Mouse (Mus musculus): ENCODE data around the gene Inpp5b.

The Inpp5b gene

DNA sequence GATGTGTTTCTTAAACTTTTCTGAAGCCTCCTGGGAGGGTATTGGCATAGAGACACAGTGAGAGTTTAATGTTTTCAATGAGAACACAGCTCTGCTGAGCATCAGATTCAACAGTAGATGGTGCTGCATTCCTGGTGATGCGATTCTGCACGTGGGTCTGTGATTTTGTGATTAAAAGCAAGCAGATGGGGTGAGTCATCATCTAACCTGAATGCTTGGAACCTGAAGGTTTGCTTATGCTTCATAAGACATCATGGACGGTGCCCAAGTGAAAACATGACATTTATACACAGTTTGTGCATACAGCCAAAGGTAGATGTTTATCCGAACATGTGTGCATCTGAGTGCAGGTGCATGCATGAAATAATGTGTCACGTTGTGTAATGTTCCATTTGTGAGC, 29.0 kb downstream of the Inpp5b start:
- no peaks in the 10 kb centered on the region for H3K27me3 ChIP-seq (ENCODE audit: control insufficient read depth, insufficient read depth, low read length, poor library complexity, severe bottlenecking)
- H3K36me3 ChIP-seq (ENCODE audit: control insufficient read depth, insufficient read depth, low read length, poor library complexity, severe bottlenecking), result no peaks in the 10 kb centered on the region

DNA sequence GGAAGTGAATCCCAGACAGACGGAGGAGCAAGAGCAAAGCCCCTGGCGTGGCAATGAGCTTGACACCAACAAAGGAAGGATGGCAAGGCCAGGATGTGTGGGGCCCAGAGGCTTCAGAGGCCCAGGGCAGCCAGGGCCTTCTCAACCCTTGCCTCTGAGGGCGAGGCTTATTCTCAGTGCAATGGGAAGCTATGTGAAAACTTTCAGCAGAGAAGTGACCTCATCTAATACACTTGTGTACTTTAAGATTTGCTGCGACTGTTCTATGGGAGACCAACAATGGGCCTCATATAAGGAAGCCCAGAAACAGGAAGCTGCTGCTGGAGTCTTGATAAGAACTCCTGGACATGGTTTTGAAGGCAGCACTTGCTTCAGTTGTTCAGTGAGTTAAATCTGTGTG, 30.5 kb downstream of the Inpp5b start:
- H3K27me3 ChIP-seq (ENCODE audit: control insufficient read depth, insufficient read depth, low read length, poor library complexity, severe bottlenecking), result no peaks in the 10 kb centered on the region
- no peak for DNase-seq (ENCODE audit: low read depth, low spot score)
- no peaks in the 10 kb centered on the region for H3K36me3 ChIP-seq (ENCODE audit: control insufficient read depth, insufficient read depth, low read length, poor library complexity, severe bottlenecking)

More for the DNA sequence above, 29.0 kb downstream of the Inpp5b start:
- no peak for DNase-seq (ENCODE audit: low read depth, low spot score)

DNA sequence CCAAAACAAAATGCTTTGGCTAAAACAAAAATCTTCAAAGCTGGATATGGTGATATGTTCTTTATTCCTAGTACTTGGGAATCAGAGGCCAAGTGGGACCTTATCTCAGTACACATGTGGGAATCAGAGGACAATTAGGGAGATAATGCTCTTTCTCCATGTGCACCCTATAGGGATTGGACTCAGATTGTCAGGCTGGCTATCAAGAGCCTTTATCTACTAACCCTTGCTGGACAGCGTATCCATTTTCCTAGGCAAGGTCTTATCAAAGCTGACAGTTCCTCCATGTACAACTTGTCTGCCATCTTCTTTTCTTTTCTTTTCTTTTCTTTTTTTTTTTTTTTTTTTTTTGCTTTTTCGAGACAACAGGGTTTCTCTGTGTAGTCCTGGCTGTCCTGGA, 31.8 kb downstream of the Inpp5b start:
- no peak for DNase-seq (ENCODE audit: low read depth, low spot score)
- H3K36me3 ChIP-seq (ENCODE audit: control insufficient read depth, insufficient read depth, low read length, poor library complexity, severe bottlenecking), result no peaks in the 10 kb centered on the region; the same call in 1 of the 2 replicates

DNA sequence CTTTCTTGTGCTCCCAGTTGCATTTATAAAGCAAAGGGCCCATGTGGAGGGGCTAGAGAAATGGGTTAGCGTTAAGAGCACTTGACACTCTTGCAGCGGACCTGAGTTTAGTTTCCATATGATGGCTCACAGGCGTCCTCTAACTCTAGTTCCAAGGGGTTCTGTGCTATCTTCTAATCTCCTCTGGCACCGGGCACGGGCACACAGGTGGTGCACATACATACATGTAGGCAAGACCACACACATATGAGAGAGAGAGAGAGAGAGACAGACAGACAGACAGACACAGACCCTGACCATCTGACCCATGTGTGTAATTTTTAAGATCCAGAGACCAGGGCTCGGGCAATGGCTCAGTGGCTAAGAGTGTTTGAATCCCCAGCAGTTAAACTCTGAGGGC, 32.3 kb downstream of the Inpp5b start:
- no peaks in the 10 kb centered on the region for H3K27me3 ChIP-seq (ENCODE audit: control insufficient read depth, insufficient read depth, low read length, poor library complexity, severe bottlenecking)
- H3K36me3 ChIP-seq (ENCODE audit: control insufficient read depth, insufficient read depth, low read length, poor library complexity, severe bottlenecking), result no peaks in the 10 kb centered on the region; the same call in 1 of the 2 replicates
- DNase-seq (ENCODE audit: low read depth, low spot score), result no peak

More for the DNA sequence above, 31.8 kb downstream of the Inpp5b start:
- H3K27me3 ChIP-seq (ENCODE audit: control insufficient read depth, insufficient read depth, low read length, poor library complexity, severe bottlenecking), result no peaks in the 10 kb centered on the region

DNA sequence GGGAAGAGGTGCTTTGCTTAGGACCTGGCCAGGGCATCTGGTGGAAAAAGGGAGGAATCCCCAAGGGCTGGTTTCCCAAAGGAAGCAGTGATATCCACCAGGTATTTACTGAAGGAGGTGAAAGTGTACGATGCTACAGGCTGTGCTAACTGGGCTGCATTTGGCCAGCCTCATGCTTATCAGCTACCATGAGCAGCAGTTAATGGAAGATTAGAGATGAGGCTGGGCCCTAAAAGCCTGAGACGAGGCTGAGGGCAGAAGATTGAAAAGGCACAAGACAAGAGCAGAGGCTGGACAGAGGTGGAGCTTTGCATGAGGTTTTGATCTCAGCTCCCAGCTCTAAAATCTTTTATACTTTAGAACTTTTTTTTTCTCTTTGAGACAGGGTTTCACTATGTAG, 32.8 kb downstream of the Inpp5b start:
- H3K36me3 ChIP-seq (ENCODE audit: control insufficient read depth, insufficient read depth, low read length, poor library complexity, severe bottlenecking), result peaks cover 3% of the 10 kb centered on the region
- no peak for DNase-seq (ENCODE audit: low read depth, low spot score)
- H3K27me3 ChIP-seq (ENCODE audit: control insufficient read depth, insufficient read depth, low read length, poor library complexity, severe bottlenecking), result no peaks in the 10 kb centered on the region

DNA sequence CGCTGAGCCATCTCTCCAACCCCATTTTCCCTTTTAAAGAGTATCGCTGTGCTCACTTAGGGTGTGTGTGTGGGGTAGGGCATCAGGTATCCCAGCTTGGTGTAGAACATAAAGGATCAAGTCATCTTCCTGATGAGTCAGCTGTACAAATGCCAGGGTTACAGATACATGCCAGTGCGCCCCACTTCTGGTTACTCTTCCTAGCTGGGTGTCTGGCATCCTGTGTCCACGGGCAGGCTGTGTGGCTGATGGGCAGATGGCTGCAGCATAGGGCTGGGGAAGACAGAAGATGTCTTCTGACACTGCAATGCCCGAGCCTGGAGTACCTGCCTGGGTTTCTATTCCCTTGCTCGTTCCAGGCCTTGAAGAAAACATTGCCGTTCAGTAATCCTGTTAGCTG, 39.7 kb downstream of the Inpp5b start:
- H3K36me3 ChIP-seq (ENCODE audit: control insufficient read depth, insufficient read depth, low read length, poor library complexity, severe bottlenecking), result peaks cover 18% of the 10 kb centered on the region
- no peak for DNase-seq (ENCODE audit: low read depth, low spot score)
- no peaks in the 10 kb centered on the region for H3K27me3 ChIP-seq (ENCODE audit: control insufficient read depth, insufficient read depth, low read length, poor library complexity, severe bottlenecking)

DNA sequence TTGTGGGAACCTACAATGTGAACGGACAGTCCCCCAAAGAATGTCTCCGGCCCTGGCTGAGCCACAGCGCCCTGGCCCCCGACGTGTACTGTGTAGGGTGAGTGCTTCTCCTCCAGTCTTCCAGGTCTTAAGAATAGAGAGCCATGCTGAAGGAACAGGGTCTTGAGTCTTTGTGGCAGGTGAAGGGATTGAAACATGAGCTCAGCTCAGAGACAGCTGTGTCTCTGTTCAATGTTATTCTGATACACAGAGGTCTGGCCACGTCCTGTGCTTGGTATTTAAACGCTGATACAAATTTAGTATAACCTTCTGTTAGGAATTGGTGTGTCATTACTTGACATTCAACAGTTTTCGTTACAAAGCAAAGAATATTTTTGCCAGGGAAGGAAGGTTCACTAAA, 40.7 kb downstream of the Inpp5b start:
- no peaks in the 10 kb centered on the region for H3K27me3 ChIP-seq (ENCODE audit: control insufficient read depth, insufficient read depth, low read length, poor library complexity, severe bottlenecking)
- H3K36me3 ChIP-seq (ENCODE audit: control insufficient read depth, insufficient read depth, low read length, poor library complexity, severe bottlenecking), result peaks cover 23% of the 10 kb centered on the region
- no peak for DNase-seq (ENCODE audit: low read depth, low spot score)

- Histone ChIP-seq H3K36me3 (ENCODE audit: control insufficient read depth, insufficient read depth, low read length, poor library complexity, severe bottlenecking) (peaks cover 29% of the 10 kb centered on the region), H3K27me3 (ENCODE audit: control insufficient read depth, insufficient read depth, low read length, poor library complexity, severe bottlenecking) (no peaks in the 10 kb centered on the region)
- no peak for DNase-seq (ENCODE audit: low read depth, low spot score)
Observed at GRCm38 (mm10) chr4:124783937-124784336, 42.3 kb downstream of the Inpp5b start.

GRCm38 (mm10) chr4:124790013-124790412, 48.4 kb downstream of the Inpp5b start:
- no peak for DNase-seq (ENCODE audit: low read depth, low spot score)
- peaks cover 31% of the 10 kb centered on the region for H3K36me3 ChIP-seq (ENCODE audit: control insufficient read depth, insufficient read depth, low read length, poor library complexity, severe bottlenecking)
- H3K27me3 ChIP-seq (ENCODE audit: control insufficient read depth, insufficient read depth, low read length, poor library complexity, severe bottlenecking), result no peaks in the 10 kb centered on the region

GRCm38 (mm10) chr4:124792114-124792513, 50.5 kb downstream of the Inpp5b start:
- peaks cover 23% of the 10 kb centered on the region for H3K36me3 ChIP-seq (ENCODE audit: control insufficient read depth, insufficient read depth, low read length, poor library complexity, severe bottlenecking)
- no peaks in the 10 kb centered on the region for H3K27me3 ChIP-seq (ENCODE audit: control insufficient read depth, insufficient read depth, low read length, poor library complexity, severe bottlenecking)
- no peak for DNase-seq (ENCODE audit: low read depth, low spot score)

GRCm38 (mm10) chr4:124796141-124796540, 54.5 kb downstream of the Inpp5b start:
- Histone ChIP-seq H3K36me3 (ENCODE audit: control insufficient read depth, insufficient read depth, low read length, poor library complexity, severe bottlenecking) (peaks cover 11% of the 10 kb centered on the region), H3K27me3 (ENCODE audit: control insufficient read depth, insufficient read depth, low read length, poor library complexity, severe bottlenecking) (no peaks in the 10 kb centered on the region)
- DNase-seq (ENCODE audit: low read depth, low spot score), result no peak

GRCm38 (mm10) chr4:124796913-124797312, 55.3 kb downstream of the Inpp5b start:
- Histone ChIP-seq H3K27me3 (ENCODE audit: control insufficient read depth, insufficient read depth, low read length, poor library complexity, severe bottlenecking) (no peaks in the 10 kb centered on the region), H3K36me3 (ENCODE audit: control insufficient read depth, insufficient read depth, low read length, poor library complexity, severe bottlenecking) (peaks cover 11% of the 10 kb centered on the region)
- DNase-seq (ENCODE audit: low read depth, low spot score), result peak; percentile 6

DNA sequence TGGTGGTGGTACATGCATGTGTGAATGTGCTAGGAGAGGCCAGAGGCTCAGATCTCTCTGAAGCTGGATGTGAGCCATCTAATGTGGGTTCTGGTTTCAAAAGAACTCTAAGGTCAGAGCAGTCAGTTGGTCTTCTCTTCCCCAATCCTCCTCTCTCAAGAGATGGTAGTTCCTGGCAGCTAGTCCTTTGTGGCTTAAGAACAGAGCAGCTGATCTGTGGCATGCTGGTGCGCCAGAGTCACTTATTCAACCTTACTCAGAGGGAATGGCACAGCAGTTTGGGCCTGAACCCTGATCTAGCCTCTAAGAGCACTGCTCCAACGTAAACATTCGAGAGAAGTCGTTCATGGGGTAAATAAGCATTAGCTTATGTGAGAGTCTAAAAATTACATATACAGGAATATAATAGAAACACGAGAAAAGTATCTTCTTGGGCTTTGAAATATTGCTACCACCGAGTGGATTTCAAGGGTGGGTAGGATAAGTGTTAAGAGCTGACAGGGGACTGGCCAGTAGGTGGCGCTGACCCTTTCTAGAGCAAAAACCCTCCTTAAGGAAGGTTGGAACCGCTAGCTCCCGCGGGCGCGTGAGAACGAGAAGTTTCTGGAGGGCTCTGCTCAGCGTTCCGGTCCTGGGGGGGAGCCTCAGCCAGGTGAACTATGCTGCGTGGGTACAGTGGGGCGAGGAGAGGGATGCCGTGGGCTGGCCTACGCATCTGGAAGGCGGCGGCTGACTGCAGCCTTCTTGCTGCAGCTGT, 60.1 kb downstream of the Inpp5b start, which contains the start of gene Mtf1:
Gene Mtf1 (plus strand): TSS at position 553 of the 757 bp plus-strand sequence.
- Histone ChIP-seq H3K27me3 (ENCODE audit: control insufficient read depth, insufficient read depth, low read length, poor library complexity, severe bottlenecking) (no peaks in the 10 kb centered on the region), H3K36me3 (ENCODE audit: control insufficient read depth, insufficient read depth, low read length, poor library complexity, severe bottlenecking) (no peaks in the 10 kb centered on the region; the same call in none of the 2 replicates)
- peak; percentile 91 for DNase-seq (ENCODE audit: low read depth, low spot score)

DNA sequence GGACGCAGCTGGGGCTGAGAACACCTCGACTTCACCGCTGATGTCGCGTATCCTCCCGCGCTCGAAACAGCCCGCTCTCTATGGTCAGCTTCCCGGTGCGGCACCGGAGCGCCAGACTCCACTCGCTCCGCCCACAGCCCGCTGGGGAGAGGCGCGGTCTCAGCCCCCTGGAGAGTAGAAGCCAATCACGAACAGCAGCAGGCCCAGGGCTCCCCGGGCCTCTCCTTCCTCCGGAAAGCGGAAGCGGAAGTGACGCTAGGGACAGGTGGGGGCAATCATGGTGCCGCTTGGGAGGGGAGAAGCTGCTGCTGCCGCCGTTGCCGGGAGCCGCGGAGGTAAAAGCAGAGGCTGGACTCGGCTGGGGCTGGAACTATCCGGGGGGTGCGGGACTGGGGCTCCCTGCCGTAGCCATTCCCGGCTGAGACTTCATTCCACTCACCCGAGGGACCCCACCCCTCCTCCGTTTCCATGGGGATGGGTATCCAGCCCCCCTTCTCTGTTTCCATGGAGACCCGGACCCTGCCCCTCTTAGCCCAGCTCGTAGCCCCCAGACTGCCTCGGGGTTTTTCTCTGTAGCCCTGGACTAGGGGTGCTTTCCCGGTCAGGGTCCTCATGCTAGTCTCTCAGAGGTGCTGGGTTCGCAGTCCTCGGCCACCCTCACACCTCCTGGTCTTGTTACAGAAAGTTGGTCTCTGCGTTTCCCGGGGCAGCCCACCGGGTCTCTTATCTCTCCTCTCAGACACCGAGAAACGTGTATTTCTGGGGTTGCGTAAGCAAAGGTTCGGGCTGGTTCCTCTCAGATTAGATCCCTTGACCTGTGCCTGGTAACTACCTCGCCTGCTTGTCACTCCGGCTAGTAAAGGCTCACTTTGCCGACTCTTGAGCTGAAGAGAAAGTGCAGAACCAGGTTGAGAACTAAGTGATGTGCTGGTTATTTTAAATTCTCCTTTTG, 60.9 kb downstream of the Inpp5b start:
- peak; percentile 98 for DNase-seq (ENCODE audit: low read depth, low spot score)
- no peaks in the 10 kb centered on the region for H3K27me3 ChIP-seq (ENCODE audit: control insufficient read depth, insufficient read depth, low read length, poor library complexity, severe bottlenecking)
- no peaks in the 10 kb centered on the region; the same call in none of the 2 replicates for H3K36me3 ChIP-seq (ENCODE audit: control insufficient read depth, insufficient read depth, low read length, poor library complexity, severe bottlenecking)

DNA sequence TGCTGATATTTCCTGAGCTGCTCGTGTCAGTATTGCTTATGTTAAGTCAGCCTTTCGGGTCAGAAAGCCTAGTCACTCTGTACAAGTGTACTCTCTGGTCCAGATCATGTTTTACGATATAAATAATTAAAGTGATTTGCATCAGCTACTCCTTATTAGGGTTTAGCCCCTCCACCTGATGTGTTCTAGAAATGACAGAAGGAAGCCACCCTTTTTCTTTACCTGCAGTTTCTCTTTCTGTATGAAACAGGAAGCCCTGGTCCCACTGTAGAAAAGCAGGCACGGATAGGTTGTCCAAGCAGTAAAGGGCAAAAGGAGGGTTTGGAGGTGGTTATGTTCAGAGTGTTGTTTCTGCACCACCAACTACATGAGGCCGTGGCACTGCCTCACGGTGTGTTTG, 61.8 kb downstream of the Inpp5b start:
- H3K36me3 ChIP-seq (ENCODE audit: control insufficient read depth, insufficient read depth, low read length, poor library complexity, severe bottlenecking), result no peaks in the 10 kb centered on the region; the same call in none of the 2 replicates
- DNase-seq (ENCODE audit: low read depth, low spot score), result peak; percentile 20
- no peaks in the 10 kb centered on the region for H3K27me3 ChIP-seq (ENCODE audit: control insufficient read depth, insufficient read depth, low read length, poor library complexity, severe bottlenecking)
